Mouse (Mus musculus) heart, postnatal 0 days (tissue): ENCODE measurements at regions not wholly inside any gene's neighbourhood (a gene's known extent, or its start where the extent isn't known, plus 50 kb on each side); places are given as distances from the start of the nearest gene placed in this dataset.

Experiments
- CTCF ChIP-seq: IDR thresholded peaks from 2 replicates; pipeline ENCODE4 v1.5.1; 2016; ENCODE audit warnings: antibody characterized with exemption, control low read depth, low read depth
- EP300 ChIP-seq: IDR thresholded peaks from 2 replicates; pipeline ENCODE4 v1.6.1; 2016; ENCODE audit warnings: antibody characterized with exemption, low read depth

DNA sequence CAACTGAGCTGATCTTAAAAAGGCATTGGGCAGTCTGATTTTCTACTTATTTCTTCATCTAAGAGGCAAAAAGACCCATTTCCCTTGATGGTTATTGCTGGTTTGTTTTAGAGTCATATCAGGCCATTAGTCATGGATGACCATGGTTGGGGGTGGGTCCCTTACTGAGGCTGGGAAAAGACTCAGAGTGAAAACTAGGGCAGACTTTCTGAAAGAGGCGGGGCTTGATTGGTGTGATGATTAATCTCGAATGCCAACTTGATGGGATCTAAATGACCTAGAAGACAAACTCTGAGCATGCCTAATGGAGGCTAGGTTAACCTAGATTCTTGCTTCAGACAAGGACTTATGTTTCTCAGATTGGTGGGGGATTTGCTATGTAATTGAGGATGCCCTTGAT, 89.2 kb upstream of the Eif4g2 start:
- TF ChIP-seq CTCF (no peak), EP300 (no peak)
